Mouse (Mus musculus) forebrain, embryonic 11.5 days (tissue): Measurements from ENCODE around the gene Slc22a3. TPM values are rescaled to one million over a fixed set of nuclear protein-coding genes. Genes with fewer than 3 reads are reported as not detected.

Experiments
- ATAC-seq: fragments of 200-750 bp; cut with Nextera tagmentation; replicated peaks from 2 replicates; pipeline ENCODE4 v1.8.0; 2017; ENCODE audit warnings: moderate TSS enrichment; ENCODE audit not compliant: low FRiP score
- DNase-seq: peaks from one replicate; pipeline ENCODE4 v3.0.0-alpha.2; 2017; ENCODE audit warnings: low spot score
- H3K27ac ChIP-seq: fragments of 300-500 bp; sonication (generic); 2 replicates; pipeline ENCODE4 v1.5.1; 2014; ENCODE audit warnings: low read depth, low read length
- H3K27me3 ChIP-seq: fragments of 300-500 bp; sonication (generic); 2 replicates; pipeline ENCODE4 v1.6.1; 2014; ENCODE audit warnings: mild to moderate bottlenecking, low read length, mixed read lengths; ENCODE audit not compliant: control insufficient read depth, insufficient read depth
- H3K36me3 ChIP-seq: fragments of 300-500 bp; sonication (generic); 2 replicates; pipeline ENCODE4 v1.6.1; 2014; ENCODE audit warnings: mild to moderate bottlenecking, low read length, moderate library complexity, mixed read lengths; ENCODE audit not compliant: control insufficient read depth, insufficient read depth
- H3K4me1 ChIP-seq: fragments of 300-500 bp; sonication (generic); replicated peaks from 2 replicates; pipeline ENCODE4 v1.6.1; 2014; ENCODE audit warnings: low read length, mixed read lengths; ENCODE audit not compliant: control insufficient read depth, insufficient read depth
- H3K4me2 ChIP-seq: fragments of 300-500 bp; sonication (generic); 2 replicates; pipeline ENCODE4 v1.6.1; 2014; ENCODE audit warnings: low read depth, mild to moderate bottlenecking, low read length, moderate library complexity, mixed read lengths; ENCODE audit not compliant: severe bottlenecking
- H3K4me3 ChIP-seq: fragments of 300-500 bp; sonication (generic); 2 replicates; pipeline ENCODE4 v1.5.1; 2014; ENCODE audit warnings: low read depth, low read length
- H3K9ac ChIP-seq: fragments of 300-500 bp; sonication (generic); 2 replicates; pipeline ENCODE4 v1.6.1; 2014; ENCODE audit warnings: low read length
- H3K9me3 ChIP-seq: fragments of 300-500 bp; sonication (generic); 2 replicates; pipeline ENCODE4 v1.6.1; 2016; ENCODE audit warnings: low read length, mixed read lengths; ENCODE audit not compliant: control insufficient read depth
- WGBS: fragments of 180-500 bp; shearing (Covaris S2); extraction: QIAGEN DNeasy Blood & Tissue Kit; methylation state at CpG from one replicate; pipeline ENCODE4 v1.1.7; 2014; 5-methylcytosine and 5-hydroxymethylcytosine counted together
- polyA plus RNA-seq: library from polyadenylated mRNA; unstranded; fragments of >200 nt; fragmentation: Nextera tagmentation; extraction: Ambion mirVana; gene quantifications from 2 replicates; pipeline ENCODE4 v1.2.1, GENCODE M21; 2014

The Slc22a3 gene
- polyA plus RNA-seq, result 0.12 and 0.15 TPM in 2 replicates

DNA sequence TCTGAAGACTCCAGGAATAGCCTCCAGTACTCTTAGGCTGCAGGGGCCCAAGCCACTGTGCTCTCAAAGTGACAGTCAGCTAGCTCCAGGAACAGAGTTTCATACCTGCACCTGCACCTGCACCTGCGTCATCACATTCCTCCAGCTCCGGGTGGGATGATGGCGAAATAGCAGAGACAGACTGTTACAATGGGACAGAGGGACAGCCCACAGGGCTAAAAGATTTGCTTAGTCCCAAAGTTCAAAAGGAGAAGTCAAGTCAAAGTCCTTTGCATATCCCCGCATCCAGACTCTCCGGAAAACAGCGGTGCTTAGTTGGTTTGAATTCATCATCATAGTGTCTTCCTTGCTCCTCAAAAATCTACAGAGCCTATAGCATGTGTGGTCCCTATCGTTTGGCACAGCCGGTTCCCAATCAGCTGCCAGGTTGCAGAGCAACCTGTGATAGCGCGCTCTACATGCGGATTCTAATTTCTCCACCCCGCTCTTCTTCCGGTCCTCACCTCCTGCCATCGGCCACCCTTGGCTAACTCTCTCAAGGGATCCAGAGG, at the start of gene Slc22a3:
Slc22a3 (minus strand) TSS at position 51 of the 551 bp plus-strand sequence.
- DNase-seq, result no peak
- no peak within 1 kb of the TSS for H3K9ac ChIP-seq
- H3K4me3 ChIP-seq, result peak within 1 kb of the TSS; percentile 20
- no peaks in the 10 kb centered on the region for H3K9me3 ChIP-seq
- H3K27ac ChIP-seq, result no peak within 1 kb of the TSS
- H3K36me3 ChIP-seq, result no peaks in the 10 kb centered on the region
- ATAC-seq, result no peak
- WGBS, result 13% methylated on average over 14 of the region's 14 CpGs
- peak within 1 kb of the TSS; percentile 26; the same call in 1 of the 2 replicates for H3K4me2 ChIP-seq
- H3K27me3 ChIP-seq, result peaks cover 38% of the 10 kb centered on the region
- no peaks in the 10 kb centered on the region for H3K4me1 ChIP-seq

DNA sequence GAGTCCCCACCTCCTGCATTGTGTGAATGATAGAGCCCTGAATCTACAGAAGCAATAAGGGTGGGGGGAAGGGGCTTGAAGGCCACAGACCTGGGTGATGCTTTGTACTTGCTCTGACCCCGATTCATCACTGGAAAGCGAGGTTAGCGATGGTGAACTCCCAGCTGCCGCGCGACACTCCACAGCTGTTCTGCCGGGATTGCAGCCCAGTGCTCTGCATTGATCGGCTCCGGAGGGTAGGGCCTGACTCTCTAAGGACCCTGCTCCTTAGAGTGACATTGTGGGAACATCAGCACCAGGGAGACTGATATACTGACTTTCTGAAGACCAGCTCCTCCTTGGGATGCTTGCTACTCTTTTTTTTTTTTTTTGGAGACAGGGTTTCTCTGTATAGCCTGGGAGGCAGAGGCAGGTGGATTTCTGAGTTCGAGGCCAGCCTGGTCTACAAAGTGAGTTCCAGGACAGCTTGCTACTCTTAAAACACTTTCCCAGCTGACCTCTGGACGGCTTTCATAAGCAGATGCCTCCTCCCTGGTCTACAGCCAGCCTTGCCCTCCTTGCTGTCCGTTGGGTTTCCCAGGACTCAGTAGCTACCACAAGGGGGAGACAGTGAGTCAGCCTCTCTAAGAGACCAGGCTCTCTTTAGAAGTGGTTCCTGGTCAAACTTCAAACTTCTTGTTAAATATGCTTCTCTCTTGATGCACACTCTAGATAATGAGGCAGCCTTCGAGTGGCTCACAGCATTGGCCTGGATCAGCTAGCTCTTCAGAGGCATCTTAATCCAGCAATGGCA, 27.0 kb upstream of the Slc22a3 start:
- Histone ChIP-seq H3K36me3 (no peaks in the 10 kb centered on the region), H3K9me3 (no peaks in the 10 kb centered on the region), H3K4me3 (no peak overlapping the region), H3K27me3 (no peaks in the 10 kb centered on the region), H3K4me1 (no peaks in the 10 kb centered on the region), H3K27ac (no peak overlapping the region), H3K4me2 (no peak overlapping the region), H3K9ac (no peak overlapping the region)
- 69% methylated on average over 13 of the region's 13 CpGs for WGBS
- DNase-seq (peak; percentile 80), ATAC-seq (no peak)

DNA sequence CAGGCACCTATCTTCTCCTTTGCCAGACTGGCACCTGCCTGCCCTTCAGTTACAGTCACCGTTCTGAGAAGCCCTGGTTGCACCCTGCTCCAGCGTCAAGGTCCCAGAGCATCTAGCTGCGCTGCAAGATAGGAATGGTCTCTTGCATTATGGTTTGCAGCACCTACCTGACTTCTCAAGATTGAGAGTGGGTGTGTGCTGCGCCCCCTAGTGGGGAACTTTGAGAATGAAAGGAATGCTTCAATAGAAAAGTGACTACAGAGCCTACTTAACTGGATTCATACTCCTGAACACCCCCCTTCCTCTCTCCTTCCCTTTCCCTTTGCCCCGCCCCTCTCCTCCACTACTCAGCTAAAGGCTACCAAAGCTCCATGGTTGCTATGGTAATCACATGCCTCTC, 24.6 kb upstream of the Slc22a3 start:
- DNase-seq (peak; percentile 77), ATAC-seq (no peak)
- no peak overlapping the region for H3K27ac ChIP-seq
- no peak overlapping the region for H3K4me3 ChIP-seq
- no peak overlapping the region for H3K9ac ChIP-seq
- no peak overlapping the region for H3K4me2 ChIP-seq
- no peaks in the 10 kb centered on the region for H3K4me1 ChIP-seq
- H3K9me3 ChIP-seq, result no peaks in the 10 kb centered on the region
- WGBS, result 37% methylated on average over 5 of the region's 5 CpGs
- no peaks in the 10 kb centered on the region for H3K36me3 ChIP-seq
- no peaks in the 10 kb centered on the region for H3K27me3 ChIP-seq

DNA sequence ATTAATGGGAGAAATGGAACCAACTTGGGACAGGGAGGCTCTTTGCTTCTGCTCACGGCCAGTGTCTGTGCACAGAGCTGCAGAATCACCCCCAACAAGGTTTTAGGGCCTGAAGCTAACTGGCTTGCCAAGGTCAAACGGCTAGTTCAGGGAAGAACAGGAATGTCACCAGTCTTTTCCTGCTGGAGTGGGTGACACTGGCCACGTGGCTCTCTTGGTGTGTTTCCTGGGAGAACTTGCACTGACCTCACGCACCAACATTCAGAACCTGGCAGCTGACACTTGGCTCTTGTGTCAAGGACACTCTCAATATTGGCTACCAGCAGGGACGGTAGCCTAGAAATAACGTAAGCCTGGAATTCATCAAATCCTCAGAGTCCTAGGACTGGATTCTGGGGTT, 22.6 kb upstream of the Slc22a3 start:
- Histone ChIP-seq H3K4me1 (no peaks in the 10 kb centered on the region), H3K9ac (no peak overlapping the region), H3K27ac (no peak overlapping the region), H3K36me3 (no peaks in the 10 kb centered on the region), H3K4me3 (no peak overlapping the region), H3K27me3 (no peaks in the 10 kb centered on the region), H3K4me2 (no peak overlapping the region), H3K9me3 (no peaks in the 10 kb centered on the region)
- DNase-seq (peak; percentile 33), ATAC-seq (no peak)
- WGBS, result 71% methylated on average over 6 of the region's 6 CpGs

GRCm38 (mm10) chr17:12529384-12529985, 22.0 kb upstream of the Slc22a3 start:
- no peak for ATAC-seq
- WGBS, result 72% methylated on average over 4 of the region's 4 CpGs
- no peaks in the 10 kb centered on the region for H3K27me3 ChIP-seq
- no peak overlapping the region for H3K4me3 ChIP-seq
- H3K4me2 ChIP-seq, result no peak overlapping the region
- no peaks in the 10 kb centered on the region for H3K4me1 ChIP-seq
- H3K36me3 ChIP-seq, result no peaks in the 10 kb centered on the region
- no peak overlapping the region for H3K27ac ChIP-seq
- no peak for DNase-seq
- H3K9ac ChIP-seq, result no peak overlapping the region
- no peaks in the 10 kb centered on the region for H3K9me3 ChIP-seq

- Histone ChIP-seq H3K9me3 (no peaks in the 10 kb centered on the region; the same call in 1 of the 2 replicates), H3K9ac (no peak overlapping the region), H3K4me3 (no peak overlapping the region), H3K27ac (no peak overlapping the region), H3K36me3 (no peaks in the 10 kb centered on the region), H3K4me2 (no peak overlapping the region), H3K27me3 (no peaks in the 10 kb centered on the region), H3K4me1 (no peaks in the 10 kb centered on the region)
- no peak for DNase-seq
- 79% methylated on average over 2 of the region's 2 CpGs for WGBS
- no peak for ATAC-seq
Measured at GRCm38 (mm10) chr17:12519089-12519488, 11.6 kb upstream of the Slc22a3 start.

- no peak overlapping the region for H3K4me3 ChIP-seq
- H3K27me3 ChIP-seq, result no peaks in the 10 kb centered on the region
- no peak overlapping the region for H3K4me2 ChIP-seq
- no peaks in the 10 kb centered on the region for H3K36me3 ChIP-seq
- ATAC-seq, result no peak
- no peaks in the 10 kb centered on the region; the same call in 1 of the 2 replicates for H3K9me3 ChIP-seq
- no peak overlapping the region for H3K27ac ChIP-seq
- no peak overlapping the region for H3K9ac ChIP-seq
- WGBS, result 91% methylated on average over 6 of the region's 6 CpGs
- H3K4me1 ChIP-seq, result no peaks in the 10 kb centered on the region
- no peak for DNase-seq
Measured at GRCm38 (mm10) chr17:12518194-12518593, 10.7 kb upstream of the Slc22a3 start.

DNA sequence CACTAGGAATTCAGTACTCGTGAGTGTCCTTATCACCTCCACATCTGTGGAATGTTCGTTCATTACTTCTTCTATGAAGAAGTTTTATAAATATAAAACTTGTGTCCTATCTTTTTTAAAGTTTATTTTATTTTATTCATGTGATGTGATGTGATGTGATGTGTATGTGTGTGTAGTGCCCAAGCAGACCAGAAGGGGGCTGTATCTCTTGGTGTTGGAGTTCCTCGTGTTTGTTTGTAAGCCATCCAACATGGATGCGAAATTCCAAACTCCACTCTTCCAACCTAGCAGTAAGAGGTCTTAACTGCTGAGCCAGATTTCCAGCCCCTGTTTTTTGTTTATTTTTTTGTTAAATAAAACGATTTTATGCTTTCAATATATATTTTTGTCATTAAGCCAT, 6.5 kb upstream of the Slc22a3 start:
- no peaks in the 10 kb centered on the region for H3K36me3 ChIP-seq
- ATAC-seq, result no peak
- WGBS, result 80% methylated on average over 5 of the region's 5 CpGs
- H3K4me2 ChIP-seq, result no peak overlapping the region
- peaks cover under 1% of the 10 kb centered on the region; the same call in 1 of the 2 replicates for H3K27me3 ChIP-seq
- H3K9ac ChIP-seq, result no peak overlapping the region
- no peak overlapping the region for H3K27ac ChIP-seq
- H3K4me1 ChIP-seq, result no peaks in the 10 kb centered on the region
- H3K9me3 ChIP-seq, result no peaks in the 10 kb centered on the region
- no peak for DNase-seq
- no peak overlapping the region for H3K4me3 ChIP-seq
